Mouse (Mus musculus): ENCODE measurements around the gene Pfn1. TPM values are rescaled to one million over a fixed set of nuclear protein-coding genes. Genes with fewer than 3 reads are reported as not detected.

Gene Pfn1
- polyA plus RNA-seq, 1 experiment from 2014 or later = 1,099 TPM

DNA sequence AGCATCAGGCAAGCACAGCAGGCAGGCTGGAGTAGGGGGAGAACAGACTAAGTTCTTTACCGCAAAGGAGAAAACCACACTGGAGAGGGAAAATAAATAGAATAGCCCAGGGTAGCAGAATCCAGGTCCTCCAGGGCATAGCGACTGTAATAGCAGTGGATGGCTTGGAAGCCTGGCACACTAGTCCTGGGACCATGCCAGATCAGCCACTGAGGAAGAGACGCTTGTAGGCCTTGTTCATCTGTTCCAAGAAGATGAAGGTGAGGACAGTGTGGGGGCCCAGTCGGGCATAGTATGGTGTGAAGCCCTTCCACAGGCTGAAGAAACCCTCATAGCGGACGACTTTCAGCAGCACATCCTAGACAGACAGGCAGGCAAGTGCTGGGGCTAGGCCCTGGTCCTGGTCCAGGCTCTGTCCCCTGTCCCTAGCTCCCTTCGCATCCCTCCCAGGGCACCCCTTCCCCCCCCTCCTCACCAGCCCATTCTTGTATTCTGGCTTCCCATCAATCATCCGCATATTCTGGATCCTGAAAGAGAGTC is 9.8 kb downstream of the Pfn1 start:
- Histone ChIP-seq H3K4me3 (no peak overlapping the region), H3K27ac (replicated peaks) (no peak overlapping the region), H3K4me2 (replicated peaks) (no peak overlapping the region), H3K4me1 (peaks cover 36% of the 10 kb centered on the region), H3K27me3 (no peaks in the 10 kb centered on the region), H3K36me3 (peaks cover 31% of the 10 kb centered on the region), H3K9ac (replicated peaks) (no peak overlapping the region), H3K9me3 (no peaks in the 10 kb centered on the region)
- 95% methylated on average over 8 of the region's 8 CpGs for WGBS
- ATAC-seq (ENCODE audit: low FRiP score, low read depth) = no peak

DNA sequence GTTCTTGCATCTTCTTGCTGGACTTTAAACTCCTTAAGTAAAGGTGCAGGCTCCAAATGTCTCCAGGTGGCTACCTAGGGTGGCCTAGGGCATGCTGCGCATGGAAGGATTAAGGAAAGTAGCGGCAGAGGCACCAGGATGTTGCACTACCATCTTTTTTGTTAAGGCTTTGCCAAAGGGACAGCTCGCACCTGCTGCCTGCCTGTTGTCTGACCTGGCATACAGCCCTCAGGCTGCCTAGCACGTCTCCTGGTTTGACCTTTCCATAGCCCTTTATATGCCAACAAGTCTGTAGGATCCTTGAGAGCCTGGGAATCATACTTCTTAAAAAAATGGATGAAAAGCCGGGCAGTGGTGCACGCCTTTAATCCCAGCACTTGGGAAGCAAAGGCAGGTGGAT is 11.4 kb downstream of the Pfn1 start:
- no peak overlapping the region for H3K4me2 ChIP-seq (replicated peaks)
- no peak overlapping the region for H3K4me3 ChIP-seq
- no peaks in the 10 kb centered on the region for H3K27me3 ChIP-seq
- H3K36me3 ChIP-seq = peaks cover 20% of the 10 kb centered on the region
- ATAC-seq (ENCODE audit: low FRiP score, low read depth) = no peak
- H3K9me3 ChIP-seq = no peaks in the 10 kb centered on the region
- no peak overlapping the region for H3K9ac ChIP-seq (replicated peaks)
- WGBS = 91% methylated on average over 6 of the region's 6 CpGs
- H3K4me1 ChIP-seq = peaks cover 22% of the 10 kb centered on the region
- no peak overlapping the region for H3K27ac ChIP-seq (replicated peaks)

DNA sequence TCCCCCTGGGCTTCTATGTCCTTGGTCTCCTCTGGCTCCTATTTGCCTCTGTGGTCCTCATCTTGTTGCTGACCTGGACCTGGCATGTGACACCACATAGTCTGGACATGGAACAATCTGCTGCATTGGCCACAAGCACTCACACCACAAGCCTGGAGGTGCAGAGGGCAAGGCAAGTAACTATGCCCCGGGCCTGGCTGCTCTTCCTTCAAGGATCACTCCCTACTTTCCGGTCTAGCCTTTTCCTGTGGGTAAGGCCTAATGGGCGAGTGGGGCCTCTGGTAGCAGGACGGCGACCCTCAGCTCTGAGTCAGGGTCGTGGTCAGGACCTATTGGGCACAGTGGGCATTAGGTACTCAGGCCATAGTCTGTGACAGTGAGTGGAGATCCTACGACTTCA is 13.2 kb downstream of the Pfn1 start:
- H3K36me3 ChIP-seq = peaks cover 20% of the 10 kb centered on the region
- H3K27me3 ChIP-seq = no peaks in the 10 kb centered on the region
- H3K9me3 ChIP-seq = no peaks in the 10 kb centered on the region
- peaks cover 18% of the 10 kb centered on the region for H3K4me1 ChIP-seq
- no peak overlapping the region for H3K27ac ChIP-seq (replicated peaks)
- H3K9ac ChIP-seq (replicated peaks) = no peak overlapping the region
- H3K4me3 ChIP-seq = no peak overlapping the region
- H3K4me2 ChIP-seq (replicated peaks) = no peak overlapping the region
- ATAC-seq (ENCODE audit: low FRiP score, low read depth) = no peak
- WGBS = 87% methylated on average over 7 of the region's 7 CpGs

DNA sequence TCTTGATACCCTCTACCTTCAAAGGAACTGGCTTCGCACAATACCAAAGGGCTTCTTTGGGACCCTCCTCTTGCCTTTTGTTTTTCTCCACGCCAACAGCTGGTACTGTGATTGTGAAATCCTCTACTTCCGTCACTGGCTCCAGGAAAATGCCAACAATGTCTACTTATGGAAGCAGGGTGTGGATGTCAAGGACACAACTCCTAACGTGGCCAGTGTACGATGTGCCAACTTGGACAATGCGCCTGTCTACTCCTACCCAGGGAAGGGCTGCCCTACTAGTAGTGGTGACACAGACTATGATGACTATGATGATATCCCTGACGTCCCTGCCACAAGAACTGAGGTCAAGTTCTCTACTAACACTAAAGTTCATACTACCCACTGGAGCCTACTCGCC is 14.5 kb downstream of the Pfn1 start:
- Histone ChIP-seq H3K9me3 (no peaks in the 10 kb centered on the region), H3K4me1 (peaks cover 5% of the 10 kb centered on the region), H3K36me3 (peaks cover 14% of the 10 kb centered on the region), H3K9ac (replicated peaks) (no peak overlapping the region), H3K27ac (replicated peaks) (no peak overlapping the region), H3K4me3 (no peak overlapping the region), H3K4me2 (replicated peaks) (no peak overlapping the region), H3K27me3 (no peaks in the 10 kb centered on the region)
- WGBS = 86% methylated on average over 8 of the region's 8 CpGs
- no peak for ATAC-seq (ENCODE audit: low FRiP score, low read depth)

DNA sequence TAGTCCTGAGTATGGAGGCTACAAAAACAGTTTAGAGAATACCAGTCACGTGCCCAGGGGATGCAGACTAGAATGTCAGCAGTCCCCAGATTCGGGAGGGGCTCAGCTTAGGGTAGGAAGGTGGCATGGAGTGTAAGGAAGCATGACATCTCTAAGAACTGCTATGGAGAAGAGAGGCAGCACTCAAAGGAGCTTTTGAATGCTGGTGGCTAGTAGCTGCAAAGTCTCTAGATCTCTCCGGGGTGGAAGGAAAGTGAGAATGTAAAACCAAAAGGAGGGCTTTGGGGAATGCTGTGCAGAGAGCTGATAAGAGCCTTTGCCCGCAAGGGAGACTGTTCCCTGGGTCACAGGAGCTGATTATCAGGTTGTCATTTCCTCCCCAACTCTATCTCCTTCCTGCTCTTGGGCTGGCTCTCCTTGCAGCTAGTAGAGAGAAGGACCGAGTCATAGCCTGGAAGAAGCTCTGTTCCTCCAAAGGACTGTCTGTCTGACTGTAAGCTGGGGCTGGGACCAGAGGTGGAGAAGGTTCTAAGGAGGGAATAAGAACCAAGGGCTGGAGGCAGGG is 15.6 kb downstream of the Pfn1 start, which contains the start of gene Gp1ba:
TSS of gene Gp1ba (plus strand) at position 409 of the 565 bp plus-strand sequence.
- 56% methylated on average over 5 of the region's 5 CpGs for WGBS
- ATAC-seq (ENCODE audit: low FRiP score, low read depth) = no peak
- Histone ChIP-seq H3K4me1 (no peaks in the 10 kb centered on the region), H3K4me2 (replicated peaks) (no peak within 1 kb of the TSS), H3K36me3 (0 out of 2 replicates have a peak, but pooled peaks cover 3% of the 10 kb centered on the region), H3K27ac (replicated peaks) (no peak within 1 kb of the TSS), H3K9ac (replicated peaks) (no peak within 1 kb of the TSS), H3K4me3 (no peak within 1 kb of the TSS), H3K27me3 (no peaks in the 10 kb centered on the region), H3K9me3 (no peaks in the 10 kb centered on the region)

DNA sequence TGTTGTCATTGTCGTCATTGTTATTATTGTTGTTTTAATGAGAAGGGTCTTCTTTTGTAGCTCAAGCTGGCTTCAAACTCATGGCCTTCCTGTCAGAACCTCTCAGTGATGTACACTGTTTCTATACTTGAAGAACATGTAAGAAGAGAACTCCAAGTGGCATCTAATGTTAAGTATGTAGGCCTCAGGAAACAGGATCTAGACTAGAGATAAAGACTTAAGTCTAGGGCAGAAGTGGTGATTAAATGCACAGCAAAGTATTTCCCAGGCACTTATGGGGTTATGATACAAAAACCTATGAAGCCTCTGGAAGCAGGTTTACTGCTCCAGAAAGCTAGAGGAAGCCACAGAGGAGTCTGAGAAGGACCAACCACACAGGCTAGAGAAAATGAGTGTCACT is 16.2 kb downstream of the Pfn1 start:
- no peaks in the 10 kb centered on the region for H3K4me1 ChIP-seq
- no peak overlapping the region for H3K4me3 ChIP-seq
- no peaks in the 10 kb centered on the region for H3K27me3 ChIP-seq
- 0 out of 2 replicates have a peak, but pooled peaks cover 3% of the 10 kb centered on the region for H3K36me3 ChIP-seq
- H3K27ac ChIP-seq (replicated peaks) = no peak overlapping the region
- no peak overlapping the region for H3K4me2 ChIP-seq (replicated peaks)
- H3K9ac ChIP-seq (replicated peaks) = no peak overlapping the region
- WGBS = 94% methylated on average over 1 of the region's 1 CpGs
- ATAC-seq (ENCODE audit: low FRiP score, low read depth) = no peak
- H3K9me3 ChIP-seq = no peaks in the 10 kb centered on the region

DNA sequence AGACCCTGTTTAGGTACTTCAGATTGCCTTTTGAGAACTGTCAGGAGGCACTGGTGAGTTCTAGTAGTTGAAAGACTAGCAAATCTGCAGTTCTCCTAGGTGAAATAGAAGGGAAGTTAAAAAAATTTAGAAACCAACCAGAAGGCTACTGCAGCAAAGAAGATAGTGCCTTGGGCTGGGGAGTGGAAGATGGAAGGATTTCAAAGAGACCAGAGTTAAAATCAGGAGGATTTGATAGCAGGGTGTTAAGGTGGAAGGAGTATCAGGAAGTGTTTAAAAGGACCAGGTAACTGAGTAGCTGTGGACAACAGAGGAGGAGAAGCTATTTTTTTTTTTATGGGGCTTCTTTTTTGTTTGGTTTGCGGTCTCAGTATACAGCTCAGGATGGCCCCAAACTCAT is 16.7 kb downstream of the Pfn1 start:
- no peak overlapping the region for H3K9ac ChIP-seq (replicated peaks)
- no peak overlapping the region for H3K27ac ChIP-seq (replicated peaks)
- H3K4me1 ChIP-seq = no peaks in the 10 kb centered on the region
- H3K36me3 ChIP-seq = no peaks in the 10 kb centered on the region
- ATAC-seq (ENCODE audit: low FRiP score, low read depth) = no peak
- H3K4me3 ChIP-seq = no peak overlapping the region
- WGBS = 88% methylated on average over 1 of the region's 1 CpGs
- H3K9me3 ChIP-seq = no peaks in the 10 kb centered on the region
- no peaks in the 10 kb centered on the region for H3K27me3 ChIP-seq
- no peak overlapping the region for H3K4me2 ChIP-seq (replicated peaks)

DNA sequence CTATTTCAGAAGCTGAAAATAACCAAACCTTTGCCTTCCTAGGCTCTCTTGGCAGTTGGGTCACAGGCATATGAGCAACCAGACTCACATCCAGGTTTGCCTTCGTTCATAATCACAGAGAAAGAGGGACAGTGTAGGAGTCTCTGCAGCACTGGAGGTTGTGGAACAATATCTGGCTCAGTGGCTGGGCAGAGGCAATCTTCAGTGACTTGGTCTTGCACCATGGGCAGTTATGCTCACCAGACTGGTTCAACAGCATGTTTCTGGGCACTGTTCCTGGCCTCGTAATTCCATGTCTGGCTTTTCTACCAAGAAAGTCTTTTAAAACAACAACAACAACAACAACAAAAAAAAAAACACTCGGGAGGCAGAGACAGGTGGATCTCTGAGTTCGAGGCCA is 18.8 kb downstream of the Pfn1 start:
- H3K9me3 ChIP-seq = no peaks in the 10 kb centered on the region
- no peak overlapping the region for H3K4me3 ChIP-seq
- no peaks in the 10 kb centered on the region for H3K4me1 ChIP-seq
- H3K36me3 ChIP-seq = no peaks in the 10 kb centered on the region
- H3K27ac ChIP-seq (replicated peaks) = no peak overlapping the region
- no peak overlapping the region for H3K9ac ChIP-seq (replicated peaks)
- 84% methylated on average over 4 of the region's 4 CpGs for WGBS
- no peak for ATAC-seq (ENCODE audit: low FRiP score, low read depth)
- no peak overlapping the region for H3K4me2 ChIP-seq (replicated peaks)
- H3K27me3 ChIP-seq = no peaks in the 10 kb centered on the region

DNA sequence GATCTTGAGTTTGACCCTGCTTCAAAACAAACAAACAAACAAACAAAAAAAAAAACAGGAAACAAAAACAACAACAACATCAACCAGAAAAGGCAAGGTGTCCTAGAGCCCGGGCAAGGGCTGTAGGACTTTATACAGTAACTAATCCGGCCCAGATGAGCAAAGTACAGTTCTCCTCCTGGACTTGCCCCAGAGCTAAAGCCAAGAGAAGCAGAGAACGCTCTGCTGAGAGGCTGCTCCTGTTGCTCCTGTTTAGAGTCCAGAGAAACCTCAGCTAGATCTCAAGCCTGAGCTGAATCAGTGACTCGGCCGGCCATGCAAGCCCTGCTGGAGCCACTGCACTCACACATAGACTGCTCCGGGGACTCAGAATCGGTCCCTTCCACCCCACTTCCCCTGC is 24.3 kb downstream of the Pfn1 start:
- Histone ChIP-seq H3K27ac (replicated peaks) (no peak overlapping the region), H3K36me3 (no peaks in the 10 kb centered on the region), H3K9me3 (no peaks in the 10 kb centered on the region), H3K4me3 (no peak overlapping the region), H3K4me2 (replicated peaks) (no peak overlapping the region), H3K9ac (replicated peaks) (no peak overlapping the region), H3K27me3 (no peaks in the 10 kb centered on the region; the same call in 1 of the 2 replicates), H3K4me1 (no peaks in the 10 kb centered on the region)
- WGBS = 69% methylated on average over 7 of the region's 7 CpGs
- no peak for ATAC-seq (ENCODE audit: low FRiP score, low read depth)

DNA sequence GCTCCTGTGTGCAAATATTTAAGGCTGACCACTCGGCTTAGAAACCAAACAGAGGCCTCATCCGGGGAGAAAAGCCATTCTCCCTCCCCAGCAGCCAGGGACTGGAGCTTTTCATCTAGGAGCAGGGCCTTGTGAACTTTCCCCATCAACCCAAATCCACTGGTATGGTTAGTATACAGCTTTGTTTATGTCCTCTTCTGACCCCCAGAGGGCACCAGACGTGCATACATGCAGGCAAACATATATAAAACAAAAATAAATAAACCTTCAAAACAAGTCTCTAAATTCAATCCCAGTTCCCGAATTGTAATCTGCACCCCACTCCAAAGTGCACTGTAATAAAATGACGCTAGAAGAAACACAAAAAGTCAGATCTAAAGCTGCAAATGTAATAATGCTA is 24.9 kb downstream of the Pfn1 start:
- Histone ChIP-seq H3K9me3 (no peaks in the 10 kb centered on the region), H3K9ac (replicated peaks) (no peak overlapping the region), H3K27ac (replicated peaks) (no peak overlapping the region), H3K4me3 (no peak overlapping the region), H3K4me1 (no peaks in the 10 kb centered on the region), H3K27me3 (no peaks in the 10 kb centered on the region; the same call in 1 of the 2 replicates), H3K4me2 (replicated peaks) (no peak overlapping the region), H3K36me3 (no peaks in the 10 kb centered on the region)
- no peak for ATAC-seq (ENCODE audit: low FRiP score, low read depth)
- WGBS = 60% methylated on average over 5 of the region's 5 CpGs

DNA sequence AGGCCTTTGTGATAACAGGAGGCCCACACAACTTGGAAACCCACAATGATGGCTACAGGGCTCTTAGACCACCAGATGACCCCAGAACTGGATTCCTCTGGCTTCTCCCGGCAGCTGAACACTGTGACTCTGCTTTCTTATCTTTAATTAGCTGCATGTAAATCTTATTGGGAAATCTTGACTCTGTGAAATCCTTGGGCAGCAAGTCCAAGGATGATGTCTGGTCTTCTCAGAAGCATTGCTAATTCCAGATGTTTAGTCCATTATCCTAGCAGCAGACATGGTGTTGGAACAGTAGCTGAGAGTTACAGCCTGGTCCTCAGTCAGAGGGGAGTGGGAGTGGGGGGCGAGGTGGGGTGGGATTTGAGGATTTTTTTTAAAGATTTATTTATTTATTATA is 26.0 kb downstream of the Pfn1 start:
- Histone ChIP-seq H3K9me3 (no peaks in the 10 kb centered on the region), H3K4me3 (no peak overlapping the region), H3K27me3 (peaks cover 4% of the 10 kb centered on the region; the same call in 1 of the 2 replicates), H3K36me3 (no peaks in the 10 kb centered on the region), H3K4me1 (no peaks in the 10 kb centered on the region), H3K4me2 (replicated peaks) (no peak overlapping the region), H3K9ac (replicated peaks) (no peak overlapping the region), H3K27ac (replicated peaks) (no peak overlapping the region)
- ATAC-seq (ENCODE audit: low FRiP score, low read depth) = no peak
- WGBS = 82% methylated on average over 2 of the region's 2 CpGs

DNA sequence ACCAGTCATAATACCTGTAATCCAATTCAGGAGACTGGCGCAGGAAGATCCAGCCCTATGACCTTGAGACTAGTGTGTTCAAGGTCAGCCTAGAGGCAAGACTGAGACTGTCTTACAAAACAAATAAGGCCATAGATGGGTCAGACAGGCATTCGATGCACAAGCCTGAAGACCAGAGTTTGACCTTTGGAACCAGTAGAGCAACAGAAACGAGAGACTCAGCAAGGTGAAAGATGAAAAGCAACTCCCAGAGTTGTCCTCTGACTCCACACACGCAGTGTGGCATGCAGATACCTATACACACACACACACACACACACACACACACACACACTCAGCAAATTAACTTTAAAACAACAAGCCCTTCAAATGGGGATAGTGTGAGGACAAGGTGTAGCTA is 27.6 kb downstream of the Pfn1 start:
- Histone ChIP-seq H3K27ac (replicated peaks) (no peak overlapping the region), H3K9me3 (no peaks in the 10 kb centered on the region), H3K4me2 (replicated peaks) (no peak overlapping the region), H3K36me3 (no peaks in the 10 kb centered on the region), H3K4me1 (no peaks in the 10 kb centered on the region), H3K4me3 (no peak overlapping the region), H3K27me3 (peaks cover 4% of the 10 kb centered on the region; the same call in 1 of the 2 replicates), H3K9ac (replicated peaks) (no peak overlapping the region)
- ATAC-seq (ENCODE audit: low FRiP score, low read depth) = no peak
- 70% methylated on average over 4 of the region's 4 CpGs for WGBS

DNA sequence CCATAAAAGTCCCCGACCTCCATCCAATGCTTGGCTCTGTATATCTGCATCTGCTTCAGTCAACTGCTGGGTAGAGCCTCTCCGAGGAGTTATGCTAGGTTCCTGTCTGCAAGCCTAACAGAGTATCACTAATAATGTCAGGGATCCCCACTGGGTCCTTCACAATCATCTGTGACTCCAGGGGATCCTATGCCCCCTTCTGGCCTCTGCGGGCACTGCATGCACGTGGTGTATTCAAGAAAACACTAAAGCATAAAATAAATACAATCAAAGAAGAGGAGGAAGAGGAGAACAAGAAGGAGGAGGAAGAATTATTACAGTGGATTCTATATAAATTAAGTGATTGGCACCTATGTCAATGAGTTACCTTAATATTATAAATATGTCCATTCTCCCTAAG is 29.0 kb downstream of the Pfn1 start:
- H3K9ac ChIP-seq (replicated peaks) = no peak overlapping the region
- no peaks in the 10 kb centered on the region for H3K36me3 ChIP-seq
- no peak overlapping the region for H3K4me2 ChIP-seq (replicated peaks)
- peaks cover 4% of the 10 kb centered on the region; the same call in 1 of the 2 replicates for H3K27me3 ChIP-seq
- H3K4me1 ChIP-seq = no peaks in the 10 kb centered on the region
- H3K9me3 ChIP-seq = no peaks in the 10 kb centered on the region
- 55% methylated on average over 4 of the region's 4 CpGs for WGBS
- no peak overlapping the region for H3K4me3 ChIP-seq
- ATAC-seq (ENCODE audit: low FRiP score, low read depth) = no peak
- H3K27ac ChIP-seq (replicated peaks) = no peak overlapping the region

All from midbrain, embryonic 12.5 days (tissue).